Mouse (Mus musculus): ENCODE measurements around the gene Pla2g4e.

Pla2g4e gene

DNA sequence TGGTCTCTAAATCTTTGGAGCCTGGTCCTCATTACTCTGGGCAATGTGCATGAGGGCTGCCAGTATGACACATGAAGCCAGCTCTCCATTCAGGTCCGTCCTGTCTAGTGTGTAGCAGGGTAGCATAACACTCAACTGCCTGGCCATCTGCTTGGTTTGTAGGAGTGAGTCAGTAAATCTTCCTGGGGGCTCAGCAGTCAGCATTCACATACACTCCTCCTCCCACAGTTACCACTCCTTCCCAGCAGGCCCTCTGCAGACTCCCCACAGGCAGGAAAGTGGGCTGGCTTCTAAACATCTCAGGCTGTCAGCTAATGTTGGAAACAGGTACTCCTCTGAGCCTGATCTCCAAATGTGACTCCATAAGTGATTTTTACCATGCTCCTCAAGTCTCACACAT lies 121.0 kb downstream of the Pla2g4e start:
- no peak for DNase-seq (ENCODE audit: low spot score in 2 of 2)

- no peak for DNase-seq (ENCODE audit: low spot score in 2 of 2)
Observed at GRCm38 (mm10) chr2:120122983-120123382, 122.2 kb downstream of the Pla2g4e start.

DNA sequence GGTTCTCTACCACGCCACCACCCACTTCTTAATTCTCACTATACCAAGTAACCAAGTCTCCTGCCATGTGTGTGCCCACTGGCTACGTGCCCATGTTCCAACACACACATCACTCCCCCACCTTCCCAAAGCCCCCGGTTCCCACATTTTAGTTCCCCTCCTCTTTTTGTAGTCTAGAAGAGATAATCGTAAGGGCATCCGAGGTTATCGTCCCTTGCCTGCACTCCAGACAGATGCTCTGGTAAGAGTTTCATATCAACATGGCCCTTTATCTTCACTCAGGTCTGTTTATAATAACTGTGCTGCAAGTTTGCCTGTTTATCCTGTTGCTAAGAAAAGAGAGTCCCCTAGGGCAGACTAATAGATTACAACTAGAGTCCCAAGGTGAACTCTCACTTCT lies 127.8 kb downstream of the Pla2g4e start:
- no peak for DNase-seq (ENCODE audit: low spot score in 2 of 2)

Measured in spleen, postnatal 10 days (tissue).